Mouse (Mus musculus) thymus, postnatal 4 days (tissue): ENCODE measurements around the gene Ncln.

Source experiments
- DNase-seq: peaks from one replicate; pipeline ENCODE4 v3.0.0; 2021

The Ncln gene

GRCm38 (mm10) chr10:81496264-81496901 lies at the start of gene Ncln:
Gene Ncln, minus strand, starts transcription at chr10:81496392.
- peak; percentile 98 for DNase-seq

DNA sequence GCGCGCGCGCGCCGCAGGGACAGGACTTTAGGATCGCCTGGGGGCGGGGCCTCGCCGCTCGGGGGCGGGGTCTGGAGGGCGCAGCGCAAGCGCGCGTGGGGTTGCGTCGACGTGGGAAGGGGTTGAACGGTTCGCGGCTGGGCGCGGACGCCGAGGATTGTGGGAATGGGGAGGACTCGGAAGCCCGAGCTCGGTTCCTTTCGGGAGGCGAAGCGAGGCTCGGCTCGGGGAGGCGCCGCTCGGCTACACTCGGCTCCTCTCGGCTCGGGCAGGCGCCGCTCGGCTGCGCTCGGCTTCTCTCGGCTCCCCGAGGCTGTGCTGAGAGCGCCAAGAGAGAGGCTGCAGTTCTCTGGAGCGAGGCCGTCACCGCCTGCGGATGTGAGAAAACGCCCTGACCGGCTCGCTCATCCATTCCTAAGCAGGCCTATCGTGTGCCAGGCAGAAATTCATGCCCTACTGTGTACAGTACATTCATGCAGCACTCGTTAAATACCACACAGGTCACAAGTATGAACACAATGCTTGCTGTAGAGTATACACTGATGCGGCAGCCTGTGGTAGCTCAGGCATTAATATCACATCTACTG lies 49.1 kb upstream of the Ncln start, which contains the start of gene Gna11:
Gene Gna11 (minus strand): TSS at position 30 of the 587 bp plus-strand sequence.
- DNase-seq: peak; percentile 100

DNA sequence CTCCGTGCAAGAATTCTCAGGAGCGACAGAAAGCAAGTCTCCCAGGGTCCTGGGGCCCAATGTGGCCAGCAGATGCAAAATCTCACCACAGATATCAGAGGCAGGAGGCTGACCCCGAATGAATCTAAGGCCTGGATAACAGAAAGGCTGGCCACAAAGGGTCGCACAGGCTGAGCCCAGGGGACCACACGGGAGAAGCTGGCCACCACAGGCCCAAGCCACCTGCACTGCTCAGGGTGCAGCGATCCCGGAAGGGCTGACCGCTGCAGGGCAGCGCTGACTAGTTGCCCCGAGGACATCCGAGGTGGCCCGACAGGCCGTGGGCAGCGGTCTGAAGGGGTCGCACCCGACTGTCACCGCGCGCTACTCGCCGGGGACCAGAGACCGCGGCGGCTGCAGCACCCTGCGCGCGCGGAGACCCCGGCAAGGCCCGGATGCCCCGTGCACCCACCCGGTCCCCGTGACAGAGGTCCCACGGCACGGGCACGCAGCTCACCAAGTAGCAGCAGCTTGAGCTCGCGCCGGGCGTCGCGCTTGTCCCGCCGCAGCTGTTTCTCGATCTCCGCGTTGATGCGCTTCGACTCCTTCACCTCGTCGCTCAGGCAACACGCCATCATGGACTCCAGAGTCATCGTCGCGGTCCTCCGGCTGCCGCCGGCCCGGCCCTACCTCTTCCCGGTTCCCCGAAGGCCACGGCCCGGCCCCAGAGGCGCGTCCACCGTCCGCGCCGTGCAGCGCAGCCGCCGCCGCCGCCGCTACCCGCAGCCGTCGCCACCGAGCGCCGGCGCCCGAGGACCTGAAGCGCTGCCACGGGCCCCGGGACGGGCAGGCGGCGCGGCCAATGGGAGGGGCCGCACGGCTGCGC lies 48.3 kb upstream of the Ncln start:
- DNase-seq: peak; percentile 76

- no peak for DNase-seq
These were observed 47.4 kb upstream of the Ncln start for GRCm38 (mm10) chr10:81543633-81544032.

- no peak for DNase-seq
These were observed 46.7 kb upstream of the Ncln start for GRCm38 (mm10) chr10:81542727-81543460.

- no peak for DNase-seq
These were observed 45.6 kb upstream of the Ncln start for GRCm38 (mm10) chr10:81541803-81542202.

GRCm38 (mm10) chr10:81541363-81541762 lies 45.2 kb upstream of the Ncln start:
- no peak for DNase-seq

DNA sequence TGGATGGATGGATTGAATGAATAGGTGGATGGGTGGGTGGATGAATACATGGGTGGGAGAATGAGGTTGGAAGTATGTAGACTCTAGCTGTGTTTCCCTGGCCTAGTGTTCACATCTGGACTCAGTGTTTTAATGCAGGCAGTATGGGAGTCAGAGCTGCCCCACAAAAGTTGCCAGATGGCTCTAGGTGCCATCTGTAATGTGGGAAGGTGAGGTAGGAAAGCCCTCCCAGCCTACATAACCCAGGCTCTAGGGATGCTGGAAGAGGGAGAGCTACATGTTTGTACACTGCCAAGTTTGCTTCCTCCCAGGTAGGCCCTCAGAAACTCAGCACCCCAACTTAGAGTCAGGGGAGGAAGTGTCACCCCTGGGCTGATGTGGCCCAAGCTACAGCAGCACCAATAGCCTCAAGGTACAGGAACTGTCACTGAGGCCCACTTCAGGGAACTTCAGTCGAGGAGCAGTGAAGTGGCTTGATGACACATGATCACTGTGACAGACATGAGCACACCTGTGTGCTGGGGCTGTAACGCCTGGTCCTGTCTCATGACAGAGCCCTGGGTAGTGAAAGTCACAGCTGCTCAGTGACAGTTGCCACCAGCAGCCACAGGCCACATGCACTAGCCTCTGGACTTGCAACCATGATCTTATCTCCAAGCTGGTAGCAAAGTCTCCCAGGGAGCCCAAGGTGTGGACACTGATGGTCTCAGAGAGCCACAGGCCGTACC lies 42.3 kb upstream of the Ncln start:
- DNase-seq: no peak

DNA sequence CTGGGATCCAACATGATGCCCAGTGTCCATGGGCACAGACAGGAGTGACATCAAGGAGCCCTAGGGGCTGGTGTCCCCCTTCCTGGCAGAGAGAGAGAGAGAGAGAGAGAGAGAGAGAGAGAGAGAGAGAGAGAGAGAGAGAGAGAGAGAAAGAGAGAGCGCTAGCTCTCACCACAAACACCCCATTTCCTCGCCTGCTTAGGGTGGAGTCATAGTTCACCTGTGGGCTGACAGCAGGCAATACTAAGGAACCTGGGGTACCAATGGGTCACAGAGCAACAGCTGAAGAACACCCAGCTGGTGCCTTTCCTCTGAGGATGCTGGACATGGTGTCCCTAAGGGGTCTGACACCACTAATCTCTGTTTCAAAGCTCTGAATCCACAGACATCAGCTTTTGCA lies 41.2 kb upstream of the Ncln start:
- no peak for DNase-seq

- peak; percentile 59 for DNase-seq
These were observed 40.5 kb upstream of the Ncln start for GRCm38 (mm10) chr10:81536734-81537133.

DNA sequence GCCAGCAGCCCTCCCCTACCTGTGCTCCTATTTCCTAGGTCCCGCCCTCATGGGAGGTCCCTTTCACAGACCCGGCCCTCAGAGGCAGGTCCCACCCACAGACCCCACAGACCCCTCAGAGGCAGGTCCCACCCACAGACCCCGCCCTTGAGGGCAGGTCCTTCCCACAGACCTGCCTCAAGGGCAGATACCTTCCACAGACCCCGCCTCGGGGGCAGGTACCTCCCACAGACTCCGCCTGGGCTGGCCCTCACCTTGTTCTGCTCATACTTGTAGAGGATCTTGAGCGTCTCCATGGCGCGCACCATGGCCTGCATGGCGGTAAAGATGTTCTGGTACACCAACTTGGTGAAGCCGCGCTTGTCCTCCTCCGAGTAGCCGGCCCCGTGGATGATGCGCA lies 38.6 kb upstream of the Ncln start:
- DNase-seq: no peak

- peak; percentile 94 for DNase-seq
These were observed 30.6 kb upstream of the Ncln start for GRCm38 (mm10) chr10:81526779-81527178.

- DNase-seq: no peak
These were observed 29.0 kb upstream of the Ncln start for GRCm38 (mm10) chr10:81525017-81525694.

DNA sequence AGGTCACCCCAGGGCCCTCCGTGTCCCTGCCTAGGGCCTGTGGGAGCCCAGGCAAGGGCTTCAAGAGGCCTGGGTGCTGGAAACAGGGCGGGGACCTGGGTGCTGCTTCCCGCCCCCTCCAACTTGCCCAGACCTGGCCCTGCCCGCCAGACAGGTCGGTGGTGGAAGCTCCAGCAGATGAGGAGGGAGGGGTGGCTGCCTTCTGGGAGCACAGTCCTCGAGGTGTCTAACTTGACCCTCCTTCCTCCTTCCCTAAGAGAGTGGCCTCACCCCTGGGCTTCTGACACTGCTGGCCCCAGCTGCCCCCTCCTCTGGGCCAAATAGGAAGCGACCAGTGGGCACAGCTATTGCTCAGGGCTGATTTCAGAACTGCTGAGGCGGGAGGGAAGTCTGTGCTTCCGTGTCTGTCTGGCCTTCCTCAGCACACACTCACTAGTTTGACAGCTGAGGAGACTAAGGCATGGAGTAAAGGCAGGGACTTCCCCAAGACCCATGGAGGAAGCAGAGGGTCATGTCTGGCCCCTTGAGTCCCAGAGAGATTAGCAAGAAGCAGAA lies 27.9 kb upstream of the Ncln start, which contains the start of gene Gna15:
Gene Gna15 (minus strand): TSS at position 175 of the 555 bp plus-strand sequence.
- DNase-seq: no peak

- DNase-seq: no peak
These were observed 27.4 kb upstream of the Ncln start for GRCm38 (mm10) chr10:81523570-81523969.

GRCm38 (mm10) chr10:81523142-81523541 lies 26.9 kb upstream of the Ncln start:
- DNase-seq: no peak

DNA sequence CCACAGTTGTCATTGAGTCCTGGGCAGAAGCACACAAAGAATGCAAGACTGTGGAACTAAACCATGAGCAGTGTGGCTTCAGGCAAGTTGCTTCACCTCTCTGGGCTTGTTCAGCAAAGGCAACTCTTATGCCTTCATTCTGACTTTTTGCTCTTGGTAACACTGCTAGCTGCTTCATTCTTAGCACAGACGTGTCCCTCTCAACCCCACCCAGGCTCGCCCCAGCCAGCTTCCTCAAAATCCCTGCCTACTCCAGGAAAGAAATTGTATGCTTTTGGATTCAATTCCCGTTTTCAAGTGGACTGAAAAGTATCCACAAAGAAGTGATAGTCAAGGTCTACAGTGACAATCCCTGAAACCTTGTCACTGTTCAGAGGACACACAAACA lies 23.8 kb upstream of the Ncln start:
- no peak for DNase-seq

GRCm38 (mm10) chr10:81519227-81519977 lies 23.2 kb upstream of the Ncln start:
- no peak for DNase-seq

GRCm38 (mm10) chr10:81518546-81518945 lies 22.4 kb upstream of the Ncln start:
- DNase-seq: peak; percentile 92

GRCm38 (mm10) chr10:81517227-81517626 lies 21.0 kb upstream of the Ncln start:
- DNase-seq: no peak

GRCm38 (mm10) chr10:81513798-81514197 lies 17.6 kb upstream of the Ncln start:
- no peak for DNase-seq
